Mouse (Mus musculus): ENCODE measurements around the gene 1700061G19Rik. TPM values are rescaled to one million over a fixed set of nuclear protein-coding genes. Genes with fewer than 3 reads are reported as not detected.
A peak's percentile ranks its signal among the peaks of the same experiment; 100 is the strongest.

1700061G19Rik gene
- polyA plus RNA-seq, 1 experiment from 2014 or later, result 0.23 TPM

DNA sequence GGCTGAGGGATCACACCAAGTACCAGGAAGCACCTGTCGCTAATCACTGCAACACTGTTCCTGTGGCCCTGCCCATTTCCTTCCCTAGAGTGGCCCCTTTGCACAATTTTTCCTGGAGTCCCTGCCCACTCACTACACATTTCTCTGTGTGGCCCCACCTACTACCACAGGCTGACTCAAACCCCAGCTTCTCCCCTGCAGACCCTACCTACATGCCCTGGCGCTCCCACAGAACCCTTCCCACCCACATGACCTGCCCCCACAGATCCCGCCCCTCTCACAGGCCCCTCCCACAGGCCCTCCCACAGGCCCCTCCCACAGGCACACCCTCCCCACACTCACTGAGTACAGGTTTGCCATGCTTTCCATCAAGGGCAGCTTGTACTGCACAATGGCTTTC is 14.1 kb upstream of the 1700061G19Rik start:
- Histone ChIP-seq H3K9me3 (ENCODE audit: control insufficient read depth) (no peaks in the 10 kb centered on the region), H3K9ac (ENCODE audit: low read depth, low read length) (no peak overlapping the region), H3K27ac (ENCODE audit: low read depth, low read length) (no peak overlapping the region), H3K4me1 (replicated peaks; ENCODE audit: control insufficient read depth, insufficient read depth, low read length) (no peaks in the 10 kb centered on the region), H3K27me3 (replicated peaks; ENCODE audit: control insufficient read depth, insufficient read depth, low read length) (no peaks in the 10 kb centered on the region), H3K4me3 (ENCODE audit: low read depth, low read length) (no peak overlapping the region), H3K36me3 (ENCODE audit: control insufficient read depth, insufficient read depth) (no peaks in the 10 kb centered on the region), H3K4me2 (replicated peaks; ENCODE audit: low read depth) (no peak overlapping the region)
- peak; percentile 81 for ATAC-seq
- 29% methylated on average over 3 of the region's 3 CpGs for WGBS
- no peak for TF ChIP-seq CTCF (IDR thresholded peaks at IDR 0.05; ENCODE audit: low read depth)

DNA sequence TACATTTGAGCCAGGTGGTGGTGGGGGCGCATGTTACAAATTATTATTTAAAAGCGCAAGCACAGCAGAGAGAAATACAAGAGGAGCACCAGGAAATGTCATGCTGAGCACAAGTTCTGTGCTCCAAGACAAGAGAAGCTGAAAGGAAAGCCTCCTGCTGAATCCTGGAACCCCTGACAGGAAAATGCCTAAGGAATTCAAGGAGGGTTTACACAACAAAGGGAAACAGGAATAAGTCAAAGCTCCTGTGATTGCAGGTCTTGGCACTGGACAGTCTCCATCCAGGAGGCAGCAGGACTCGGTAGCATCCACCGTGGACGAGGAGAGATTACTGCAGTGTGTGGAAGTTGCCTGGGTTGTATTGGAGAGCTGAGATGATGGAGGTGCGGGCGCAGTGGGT is 9.2 kb upstream of the 1700061G19Rik start:
- Histone ChIP-seq H3K4me1 (replicated peaks; ENCODE audit: control insufficient read depth, insufficient read depth, low read length) (no peaks in the 10 kb centered on the region), H3K9me3 (ENCODE audit: control insufficient read depth) (0 out of 2 replicates have a peak, but pooled peaks cover 6% of the 10 kb centered on the region), H3K9ac (ENCODE audit: low read depth, low read length) (no peak overlapping the region), H3K27ac (ENCODE audit: low read depth, low read length) (no peak overlapping the region), H3K27me3 (replicated peaks; ENCODE audit: control insufficient read depth, insufficient read depth, low read length) (no peaks in the 10 kb centered on the region), H3K4me3 (ENCODE audit: low read depth, low read length) (no peak overlapping the region), H3K36me3 (ENCODE audit: control insufficient read depth, insufficient read depth) (no peaks in the 10 kb centered on the region), H3K4me2 (replicated peaks; ENCODE audit: low read depth) (no peak overlapping the region)
- ATAC-seq, result no peak
- TF ChIP-seq CTCF (IDR thresholded peaks at IDR 0.05; ENCODE audit: low read depth), result no peak
- WGBS, result 76% methylated on average over 7 of the region's 7 CpGs

DNA sequence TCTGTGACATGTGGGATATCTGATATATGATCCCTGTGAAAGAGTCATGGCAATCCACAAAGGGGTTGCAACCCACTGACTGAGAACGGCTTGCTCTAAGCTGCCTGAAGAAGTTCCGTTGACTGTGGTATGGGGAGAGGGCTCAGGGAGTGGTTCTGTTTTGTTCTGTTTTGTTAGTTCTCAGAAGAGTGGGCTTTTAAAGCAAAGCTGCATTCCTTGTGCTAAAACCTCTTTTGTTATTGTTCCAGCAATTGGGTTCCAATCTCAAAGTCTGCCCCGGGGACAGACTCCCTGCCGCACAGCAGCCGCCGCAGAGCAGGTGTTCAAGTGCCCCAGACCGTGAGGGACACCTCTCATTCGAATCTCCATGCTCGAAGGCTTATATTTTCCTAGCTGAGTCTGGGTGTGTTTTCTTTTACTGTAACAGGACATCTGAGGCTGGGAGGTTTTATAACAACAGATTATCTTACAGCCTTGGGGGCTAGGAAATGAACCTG is 5.7 kb upstream of the 1700061G19Rik start:
- H3K4me1 ChIP-seq (replicated peaks; ENCODE audit: control insufficient read depth, insufficient read depth, low read length), result no peaks in the 10 kb centered on the region
- H3K4me2 ChIP-seq (replicated peaks; ENCODE audit: low read depth), result no peak overlapping the region
- no peak for TF ChIP-seq CTCF (IDR thresholded peaks at IDR 0.05; ENCODE audit: low read depth)
- no peak overlapping the region for H3K4me3 ChIP-seq (ENCODE audit: low read depth, low read length)
- 0 out of 2 replicates have a peak, but pooled peaks cover 6% of the 10 kb centered on the region for H3K9me3 ChIP-seq (ENCODE audit: control insufficient read depth)
- H3K27me3 ChIP-seq (replicated peaks; ENCODE audit: control insufficient read depth, insufficient read depth, low read length), result no peaks in the 10 kb centered on the region
- H3K36me3 ChIP-seq (ENCODE audit: control insufficient read depth, insufficient read depth), result no peaks in the 10 kb centered on the region
- no peak overlapping the region for H3K27ac ChIP-seq (ENCODE audit: low read depth, low read length)
- no peak overlapping the region for H3K9ac ChIP-seq (ENCODE audit: low read depth, low read length)
- no peak for ATAC-seq
- 85% methylated on average over 9 of the region's 9 CpGs for WGBS

DNA sequence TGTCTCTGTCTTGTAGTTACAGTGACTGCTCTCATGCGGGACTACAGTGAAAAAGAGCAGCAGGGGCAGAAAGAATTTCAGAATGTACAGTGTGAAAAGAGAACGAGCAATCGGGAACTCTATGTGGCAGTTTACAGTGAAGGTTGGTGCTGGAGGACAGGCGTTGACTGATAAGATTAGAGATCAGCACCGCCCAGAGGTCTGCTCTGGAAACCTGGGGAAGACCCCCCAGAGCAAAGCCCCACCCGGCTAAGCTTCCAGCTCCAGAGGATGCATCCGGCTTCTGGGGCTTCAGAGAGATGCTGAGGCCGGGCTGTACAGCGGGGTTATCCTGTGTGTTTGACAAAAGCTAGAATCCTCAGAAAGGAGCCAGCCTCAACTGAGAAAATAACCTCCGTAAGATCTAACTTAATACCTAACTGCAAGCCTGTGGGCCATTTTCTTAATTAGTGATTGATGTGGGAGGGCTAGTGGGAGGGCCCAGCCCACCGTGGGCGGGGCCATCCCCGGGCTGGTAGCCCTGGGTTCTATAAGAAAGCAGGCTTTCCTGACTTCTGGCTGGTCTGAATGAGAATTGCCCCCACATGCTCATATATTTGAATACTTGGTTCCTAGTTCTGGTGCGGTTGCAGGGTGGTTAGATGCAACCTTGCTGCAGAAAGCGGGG is 4.9 kb upstream of the 1700061G19Rik start:
- TF ChIP-seq CTCF (IDR thresholded peaks at IDR 0.05; ENCODE audit: low read depth), result no peak
- Histone ChIP-seq H3K4me2 (replicated peaks; ENCODE audit: low read depth) (no peak overlapping the region), H3K9me3 (ENCODE audit: control insufficient read depth) (0 out of 2 replicates have a peak, but pooled peaks cover 6% of the 10 kb centered on the region), H3K27me3 (replicated peaks; ENCODE audit: control insufficient read depth, insufficient read depth, low read length) (no peaks in the 10 kb centered on the region), H3K27ac (ENCODE audit: low read depth, low read length) (no peak overlapping the region), H3K9ac (ENCODE audit: low read depth, low read length) (no peak overlapping the region), H3K36me3 (ENCODE audit: control insufficient read depth, insufficient read depth) (no peaks in the 10 kb centered on the region), H3K4me1 (replicated peaks; ENCODE audit: control insufficient read depth, insufficient read depth, low read length) (no peaks in the 10 kb centered on the region), H3K4me3 (ENCODE audit: low read depth, low read length) (no peak overlapping the region)
- ATAC-seq, result no peak
- 71% methylated on average over 15 of the region's 15 CpGs for WGBS

DNA sequence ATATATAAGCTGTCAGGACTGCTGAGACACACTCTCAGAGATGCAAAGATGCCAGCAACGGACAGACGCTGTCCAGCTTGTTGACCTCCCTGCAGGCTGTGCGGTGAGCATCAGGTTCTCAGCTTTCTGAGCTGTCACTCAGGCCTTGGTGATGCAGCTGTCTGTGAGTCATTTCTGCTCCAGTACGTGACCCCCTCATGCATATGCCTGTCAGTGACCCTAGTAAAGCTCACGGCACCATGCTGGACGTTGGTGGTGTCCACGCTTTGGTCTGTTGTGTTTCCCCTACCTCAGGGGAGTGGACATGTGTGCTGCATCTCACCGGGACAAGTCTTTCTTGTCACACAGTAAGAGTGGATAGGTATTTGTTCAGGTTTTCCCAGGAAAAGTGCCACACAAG is 3.5 kb upstream of the 1700061G19Rik start:
- WGBS, result 61% methylated on average over 8 of the region's 8 CpGs
- Histone ChIP-seq H3K4me3 (ENCODE audit: low read depth, low read length) (no peak overlapping the region), H3K4me1 (replicated peaks; ENCODE audit: control insufficient read depth, insufficient read depth, low read length) (no peaks in the 10 kb centered on the region), H3K9ac (ENCODE audit: low read depth, low read length) (no peak overlapping the region), H3K27me3 (replicated peaks; ENCODE audit: control insufficient read depth, insufficient read depth, low read length) (no peaks in the 10 kb centered on the region), H3K36me3 (ENCODE audit: control insufficient read depth, insufficient read depth) (no peaks in the 10 kb centered on the region), H3K9me3 (ENCODE audit: control insufficient read depth) (0 out of 2 replicates have a peak, but pooled peaks cover 6% of the 10 kb centered on the region), H3K27ac (ENCODE audit: low read depth, low read length) (no peak overlapping the region), H3K4me2 (replicated peaks; ENCODE audit: low read depth) (no peak overlapping the region)
- ATAC-seq, result no peak
- no peak for TF ChIP-seq CTCF (IDR thresholded peaks at IDR 0.05; ENCODE audit: low read depth)

GRCm38 (mm10) chr17:56872512-56872911 is 2.8 kb upstream of the 1700061G19Rik start:
- no peaks in the 10 kb centered on the region for H3K27me3 ChIP-seq (replicated peaks; ENCODE audit: control insufficient read depth, insufficient read depth, low read length)
- H3K4me3 ChIP-seq (ENCODE audit: low read depth, low read length), result no peak overlapping the region
- no peak overlapping the region for H3K27ac ChIP-seq (ENCODE audit: low read depth, low read length)
- no peaks in the 10 kb centered on the region for H3K4me1 ChIP-seq (replicated peaks; ENCODE audit: control insufficient read depth, insufficient read depth, low read length)
- no peaks in the 10 kb centered on the region for H3K36me3 ChIP-seq (ENCODE audit: control insufficient read depth, insufficient read depth)
- WGBS, result 74% methylated on average over 7 of the region's 7 CpGs
- H3K9me3 ChIP-seq (ENCODE audit: control insufficient read depth), result no peaks in the 10 kb centered on the region
- H3K9ac ChIP-seq (ENCODE audit: low read depth, low read length), result no peak overlapping the region
- no peak overlapping the region for H3K4me2 ChIP-seq (replicated peaks; ENCODE audit: low read depth)
- no peak for ATAC-seq
- no peak for TF ChIP-seq CTCF (IDR thresholded peaks at IDR 0.05; ENCODE audit: low read depth)
